Mouse (Mus musculus) heart, adult 2 months (tissue): ENCODE measurements around the gene Ip6k1.

Experiments used
- CTCF ChIP-seq: fragments of 200-600 bp; IDR thresholded peaks from 2 replicates; pipeline ENCODE4 v1.8.1; 2022; ENCODE audit warnings: antibody characterized with exemption, mild to moderate bottlenecking, moderate library complexity
- EP300 ChIP-seq: fragments of 200-500 bp; IDR thresholded peaks from 2 replicates; pipeline ENCODE4 v1.6.1; 2011; ENCODE audit warnings: low read depth, low read length, control low read depth; ENCODE audit not compliant: insufficient read depth
- POLR2A ChIP-seq: fragments of 200-500 bp; IDR thresholded peaks from 2 replicates; pipeline ENCODE4 v1.6.1; 2011; ENCODE audit warnings: mild to moderate bottlenecking, low read depth, low read length, control low read depth; ENCODE audit not compliant: insufficient read depth

GRCm38 (mm10) chr9:108023216-108023615 is 20.9 kb downstream of the Ip6k1 start:
- TF ChIP-seq POLR2A = no peak
- TF ChIP-seq CTCF = no peak
- TF ChIP-seq EP300 = no peak
